16 mouse cellular contexts compared by ENCODE assay signal in the genomic region with DNA sequence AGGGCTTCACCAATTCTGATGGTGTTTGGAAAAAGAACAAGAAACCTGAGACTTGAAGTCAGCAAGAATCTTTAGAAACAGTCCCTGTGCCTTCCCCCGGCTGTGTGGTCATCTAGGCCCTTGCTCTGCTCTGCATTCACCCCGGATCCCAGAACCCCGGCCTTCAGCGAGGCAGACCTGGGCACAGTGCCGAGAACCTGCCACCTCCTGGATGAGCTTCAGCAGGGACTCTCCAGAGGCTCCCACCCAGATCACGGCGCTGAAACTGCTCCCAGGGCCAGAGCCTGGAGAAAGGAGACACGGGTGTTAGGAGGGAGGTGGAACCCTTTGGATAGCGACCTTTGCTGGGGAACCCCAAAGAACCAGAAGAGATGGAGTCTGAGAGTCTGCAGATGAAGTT. TPM values are rescaled to one million over a fixed set of nuclear protein-coding genes. Genes with fewer than 3 reads are reported as not detected.
DNase-seq lines count a peak whose midpoint lies in the region; ATAC-seq and TF ChIP-seq lines count a peak whose summit lies in the region.
"Had no signal": no experiment of that assay in that cellular context is flagged by ENCODE, and none has a peak within 500 bp of the region (broad histone marks: within the 10 kb centered on the region; RNA-seq: fewer than 3 reads in every experiment).

No protein-coding gene starts in this region.

- H3K4me2 ChIP-seq in heart, embryonic 14.5 days (ENCODE audit: low read length), result peak overlapping the region; percentile 6
- peak overlapping the region; percentile 30; the same call in 1 of the 2 replicates for H3K4me2 ChIP-seq in intestine, postnatal 0 days (replicated peaks; ENCODE audit: low read depth)
- H3K4me2 ChIP-seq: midbrain, embryonic 11.5 days had no signal

- no peaks in the 10 kb centered on the region for H3K36me3 ChIP-seq in heart, embryonic 14.5 days (ENCODE audit: control insufficient read depth, insufficient read depth, low read length)
- no peaks in the 10 kb centered on the region; the same call in 1 of the 2 replicates for H3K36me3 ChIP-seq in intestine, postnatal 0 days (ENCODE audit: control insufficient read depth, insufficient read depth)
- H3K36me3 ChIP-seq: embryonic facial prominence, embryonic 10.5 days; limb, embryonic 13.5 days had no signal

- H3K4me1 ChIP-seq in heart, embryonic 14.5 days (ENCODE audit: control insufficient read depth in 2 of 2, insufficient read depth in 2 of 2, low read length in 2 of 2), result peaks cover 14 to 22% of the 10 kb centered on the region in 2 experiments
- no peaks in the 10 kb centered on the region; the same call in 1 of the 2 replicates for H3K4me1 ChIP-seq in intestine, postnatal 0 days (replicated peaks; ENCODE audit: control insufficient read depth, insufficient read depth, low read length)

- H3K27me3 ChIP-seq in heart, embryonic 14.5 days (ENCODE audit: control insufficient read depth, insufficient read depth, low read length), result no peaks in the 10 kb centered on the region
- H3K27me3 ChIP-seq in intestine, postnatal 0 days (replicated peaks; ENCODE audit: control insufficient read depth, insufficient read depth, low read length), result no peaks in the 10 kb centered on the region

- DNase-seq in gastrocnemius, adult 2 months, result peak; percentile 27
- DNase-seq in gastrocnemius, postnatal 4 days (ENCODE audit: low spot score in 2 of 2), result no peak
- DNase-seq in testis, postnatal 10 days (ENCODE audit: low spot score), result peak; percentile 73
- no peak for DNase-seq in testis, postnatal 14 days (ENCODE audit: low spot score)
- DNase-seq in ovary, postnatal 10 days (ENCODE audit: low spot score), result no peak
- DNase-seq in T-cell, adult 2 months (ENCODE audit: low spot score), result no peak
- DNase-seq: forebrain, postnatal 0 days had no signal

- H3K9ac ChIP-seq in heart, embryonic 14.5 days (ENCODE audit: low read length), result no peak overlapping the region
- no peak overlapping the region for H3K9ac ChIP-seq in intestine, postnatal 0 days (ENCODE audit: low read depth, low read length)
- H3K9ac ChIP-seq: forebrain, postnatal 0 days; limb, embryonic 13.5 days had no signal

- no peak overlapping the region for H3K4me3 ChIP-seq in gastrocnemius, adult 2 months
- no peak overlapping the region for H3K4me3 ChIP-seq in heart, embryonic 14.5 days (ENCODE audit: control insufficient read depth in 1 of 2, insufficient read depth in 1 of 2, low read depth in 1 of 2, low read length in 2 of 2)
- H3K4me3 ChIP-seq in intestine, postnatal 0 days (ENCODE audit: low read depth, low read length), result no peak overlapping the region
- H3K4me3 ChIP-seq: erythroblast, embryonic 14.5 days; layer of hippocampus, adult 2 months; left cerebral cortex, adult 2 months; limb, embryonic 13.5 days had no signal

- H3K27ac ChIP-seq in gastrocnemius, adult 2 months, result no peak overlapping the region
- H3K27ac ChIP-seq in heart, embryonic 14.5 days (replicated peaks in 1 of 2; ENCODE audit: control insufficient read depth in 1 of 2, insufficient read depth in 1 of 2, low read depth in 2 of 2, low read length in 2 of 2), result peak overlapping the region in 1 of 2 experiments; percentile 50; a peak in 1 of 4 replicates
- peak overlapping the region; percentile 72; the same call in 1 of the 2 replicates for H3K27ac ChIP-seq in intestine, postnatal 0 days (ENCODE audit: low read depth, low read length)
- H3K27ac ChIP-seq: embryonic facial prominence, embryonic 10.5 days; kidney, postnatal 0 days; layer of hippocampus, adult 2 months; left cerebral cortex, adult 2 months; limb, embryonic 13.5 days had no signal

- whole genome bisulfite sequencing in heart, embryonic 14.5 days, result 30% methylated on average over 9 of the region's 9 CpGs
- 67% methylated on average over 9 of the region's 9 CpGs for WGBS in intestine, postnatal 0 days

- TF ChIP-seq CTCF in gastrocnemius, adult 2 months (IDR thresholded peaks at IDR 0.05), result no peak
- TF ChIP-seq CTCF in intestine, postnatal 0 days (IDR thresholded peaks at IDR 0.05; ENCODE audit: low read depth), result no peak

- ATAC-seq in heart, embryonic 14.5 days (ENCODE audit: insufficient number of reproducible peaks, insufficient read depth, low FRiP score, low read depth), result no peak; the same call in 1 of the 2 replicates
- no peak for ATAC-seq in intestine, postnatal 0 days
- ATAC-seq: forebrain, postnatal 0 days had no signal

- intact Hi-C loops in gastrocnemius, adult 2 months (cut with DNase I), result no loop called here

- no peaks in the 10 kb centered on the region for H3K9me3 ChIP-seq in heart, embryonic 14.5 days (ENCODE audit: control insufficient read depth, low read length)
- no peaks in the 10 kb centered on the region for H3K9me3 ChIP-seq in intestine, postnatal 0 days (ENCODE audit: control insufficient read depth)
- H3K9me3 ChIP-seq: embryonic facial prominence, embryonic 10.5 days; limb, embryonic 13.5 days had no signal

RNA-seq across cellular contexts. Expression of a gene that starts 19.1 kb away (rescaled TPM):
- total RNA-seq in gastrocnemius, adult 2 months (2021), result 10 to 100 TPM in 1 of 2 experiments, 1 to 10 TPM in 1; 4.4 to 25.8 TPM
- total RNA-seq in gastrocnemius, postnatal 4 days (2021), result under 1 TPM; 0.44 to 0.54 TPM
- 0.08 and 0.11 TPM in 2 replicates for polyA plus RNA-seq in heart, embryonic 14.5 days (2014; fragmentation: Nextera tagmentation; extraction: Ambion mirVana)
- polyA plus RNA-seq in intestine, postnatal 0 days (2015; fragmentation: Nextera tagmentation; extraction: Ambion mirVana), result 15.4 and 39.1 TPM in 2 replicates
- total RNA-seq: forebrain, postnatal 0 days; layer of hippocampus, adult 2 months; left cerebral cortex, adult 2 months had no signal
- polyA plus RNA-seq: erythroblast, embryonic 14.5 days; midbrain, embryonic 11.5 days had no signal

RNA-seq across cellular contexts. Expression of a gene that starts 21.5 kb away (rescaled TPM):
- 10 to 100 TPM; 25.1 to 27.8 TPM for total RNA-seq in gastrocnemius, adult 2 months (2021)
- total RNA-seq in gastrocnemius, postnatal 4 days (2021), result 10 to 100 TPM in 1 of 2 experiments, 1 to 10 TPM in 1; 7.5 to 10.2 TPM
- polyA plus RNA-seq in heart, embryonic 14.5 days (2014; fragmentation: Nextera tagmentation; extraction: Ambion mirVana), result 2.8 and 2.9 TPM in 2 replicates
- 1.0 and 1.2 TPM in 2 replicates for polyA plus RNA-seq in intestine, postnatal 0 days (2015; fragmentation: Nextera tagmentation; extraction: Ambion mirVana)
- polyA plus RNA-seq: erythroblast, embryonic 14.5 days had no signal

RNA-seq across cellular contexts. Expression of a gene that starts 34.0 kb away (rescaled TPM):
- 1 to 10 TPM; 2.6 to 4.0 TPM for total RNA-seq in gastrocnemius, adult 2 months (2021)
- 1 to 10 TPM; 4.4 to 4.9 TPM for total RNA-seq in gastrocnemius, postnatal 4 days (2021)
- 11.1 and 12.8 TPM in 2 replicates for polyA plus RNA-seq in heart, embryonic 14.5 days (2014; fragmentation: Nextera tagmentation; extraction: Ambion mirVana)
- 39.8 and 49.2 TPM in 2 replicates for polyA plus RNA-seq in intestine, postnatal 0 days (2015; fragmentation: Nextera tagmentation; extraction: Ambion mirVana)
- polyA plus RNA-seq: erythroblast, embryonic 14.5 days had no signal

RNA-seq across cellular contexts. Expression of a gene that starts 47.2 kb away (rescaled TPM):
- 100 to 1,000 TPM; 250 to 325 TPM for total RNA-seq in gastrocnemius, adult 2 months (2021)
- total RNA-seq in gastrocnemius, postnatal 4 days (2021), result 10 to 100 TPM; 48.4 to 59.5 TPM
- polyA plus RNA-seq in heart, embryonic 14.5 days (2014; fragmentation: Nextera tagmentation; extraction: Ambion mirVana), result 39.4 and 43.2 TPM in 2 replicates
- polyA plus RNA-seq in intestine, postnatal 0 days (2015; fragmentation: Nextera tagmentation; extraction: Ambion mirVana), result 1.4 and 1.7 TPM in 2 replicates
- total RNA-seq: layer of hippocampus, adult 2 months had no signal
- polyA plus RNA-seq: erythroblast, embryonic 14.5 days; midbrain, embryonic 11.5 days had no signal

Comparison
In these comparisons a context has a peak if more than half of its experiments do, and no peak if none do; other contexts are left out.
1. DNase-seq: peak in gastrocnemius, adult 2 months (single experiment) and testis, postnatal 10 days (single experiment); none in gastrocnemius, postnatal 4 days (0 of 2), testis, postnatal 14 days (single experiment), ovary, postnatal 10 days (single experiment) and T-cell, adult 2 months (single experiment).